Mouse (Mus musculus) intestine, embryonic 16.5 days (tissue): ENCODE results near the gene Trpm3. TPM values are rescaled to one million over a fixed set of nuclear protein-coding genes. Genes with fewer than 3 reads are reported as not detected.
A peak's percentile ranks its signal among the peaks of the same experiment; 100 is the strongest.

ENCODE experiments used
- ATAC-seq: fragments of 200-750 bp; cut with Nextera tagmentation; 2 replicates; pipeline ENCODE4 v1.8.0; 2017; ENCODE audit warnings: moderate TSS enrichment, moderate library complexity
- H3K27ac ChIP-seq: fragments of 300-500 bp; sonication (generic); 2 replicates; pipeline ENCODE4 v1.5.1; 2014; ENCODE audit warnings: mild to moderate bottlenecking, low read length
- H3K27me3 ChIP-seq: fragments of 300-500 bp; sonication (generic); replicated peaks from 2 replicates; pipeline ENCODE4 v1.6.1; 2014; ENCODE audit warnings: low read length, control low read depth, mixed read lengths; ENCODE audit not compliant: control insufficient read depth, insufficient read depth
- H3K36me3 ChIP-seq: fragments of 300-500 bp; sonication (generic); 2 replicates; pipeline ENCODE4 v1.6.1; 2014; ENCODE audit warnings: low read length, control low read depth; ENCODE audit not compliant: control insufficient read depth, insufficient read depth
- H3K4me1 ChIP-seq: fragments of 300-500 bp; sonication (generic); 2 replicates; pipeline ENCODE4 v1.6.1; 2014; ENCODE audit warnings: low read length, control low read depth, mixed read lengths; ENCODE audit not compliant: control insufficient read depth, insufficient read depth
- H3K4me2 ChIP-seq: fragments of 300-500 bp; sonication (generic); 2 replicates; pipeline ENCODE4 v1.6.1; 2014; ENCODE audit warnings: low read depth, low read length, control low read depth
- H3K4me3 ChIP-seq: fragments of 300-500 bp; sonication (generic); 2 replicates; pipeline ENCODE4 v1.5.1; 2014; ENCODE audit warnings: mild to moderate bottlenecking, low read length
- H3K9ac ChIP-seq: fragments of 300-500 bp; sonication (generic); 2 replicates; pipeline ENCODE4 v1.6.1; 2014; ENCODE audit warnings: low read depth, low read length
- H3K9me3 ChIP-seq: fragments of 300-500 bp; sonication (generic); 2 replicates; pipeline ENCODE4 v1.6.1; 2016; ENCODE audit warnings: low read length, control low read depth; ENCODE audit not compliant: control insufficient read depth
- WGBS: fragments of 180-500 bp; shearing (Covaris S2); extraction: QIAGEN DNeasy Blood & Tissue Kit; methylation state at CpG from one replicate; pipeline ENCODE4 v1.1.7; 2014; 5-methylcytosine and 5-hydroxymethylcytosine counted together
- polyA plus RNA-seq: library from polyadenylated mRNA; unstranded; fragments of >200 nt; fragmentation: Nextera tagmentation; extraction: Ambion mirVana; gene quantifications from 2 replicates; pipeline ENCODE4 v1.2.1, GENCODE M21; 2015

Gene Trpm3
- polyA plus RNA-seq, 1 experiment from 2014 or later, result 0.27 TPM

DNA sequence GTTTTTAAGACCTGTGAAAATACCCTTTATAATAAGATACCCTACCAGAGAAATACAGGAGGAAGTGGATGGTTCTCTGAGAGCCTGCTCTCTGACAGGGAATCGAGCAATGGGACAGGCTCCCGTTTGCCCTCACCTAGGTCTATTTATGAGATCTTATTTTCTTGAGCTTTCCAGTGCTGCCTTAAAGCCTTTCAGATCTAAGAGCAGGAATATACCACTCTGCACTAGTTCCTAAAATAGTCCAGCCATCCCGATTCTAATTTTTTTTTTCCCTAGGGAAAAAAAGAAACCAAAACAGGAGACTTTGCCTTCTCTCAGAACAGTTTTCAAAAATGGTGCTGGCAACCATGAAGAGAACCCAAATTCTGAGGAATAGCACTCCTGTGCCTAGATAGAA, 786.4 kb downstream of the Trpm3 start:
- Histone ChIP-seq H3K4me2 (no peak overlapping the region), H3K36me3 (no peaks in the 10 kb centered on the region), H3K27me3 (no peaks in the 10 kb centered on the region), H3K4me3 (no peak overlapping the region), H3K4me1 (peaks cover under 1% of the 10 kb centered on the region; the same call in 1 of the 2 replicates), H3K27ac (no peak overlapping the region), H3K9me3 (no peaks in the 10 kb centered on the region), H3K9ac (no peak overlapping the region)
- ATAC-seq, result no peak
- 80% methylated on average over 3 of the region's 3 CpGs for WGBS

DNA sequence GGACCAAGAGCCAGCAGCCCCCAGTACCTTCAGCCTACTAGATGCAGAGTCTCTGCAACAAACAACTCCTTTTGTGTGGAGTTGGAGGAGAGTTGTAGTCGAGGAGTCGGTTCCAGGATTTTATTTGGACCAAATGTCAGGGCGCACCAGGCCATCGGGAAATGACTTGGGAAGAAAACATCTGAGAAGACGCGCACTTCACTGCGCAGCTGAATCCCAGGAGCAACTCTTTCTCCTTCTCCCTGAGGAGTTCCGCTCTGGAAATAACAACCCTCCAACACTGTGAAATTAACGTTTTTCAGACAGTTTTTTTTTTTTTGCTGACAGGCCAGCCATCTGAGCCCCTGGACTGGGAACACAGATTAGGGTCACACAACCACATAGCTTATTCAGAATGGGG, 787.9 kb downstream of the Trpm3 start:
- Histone ChIP-seq H3K9me3 (no peaks in the 10 kb centered on the region), H3K4me2 (no peak overlapping the region), H3K9ac (no peak overlapping the region), H3K27ac (no peak overlapping the region), H3K36me3 (no peaks in the 10 kb centered on the region), H3K27me3 (no peaks in the 10 kb centered on the region), H3K4me3 (no peak overlapping the region), H3K4me1 (peaks cover 2% of the 10 kb centered on the region; the same call in 1 of the 2 replicates)
- WGBS, result 84% methylated on average over 9 of the region's 9 CpGs
- no peak for ATAC-seq

DNA sequence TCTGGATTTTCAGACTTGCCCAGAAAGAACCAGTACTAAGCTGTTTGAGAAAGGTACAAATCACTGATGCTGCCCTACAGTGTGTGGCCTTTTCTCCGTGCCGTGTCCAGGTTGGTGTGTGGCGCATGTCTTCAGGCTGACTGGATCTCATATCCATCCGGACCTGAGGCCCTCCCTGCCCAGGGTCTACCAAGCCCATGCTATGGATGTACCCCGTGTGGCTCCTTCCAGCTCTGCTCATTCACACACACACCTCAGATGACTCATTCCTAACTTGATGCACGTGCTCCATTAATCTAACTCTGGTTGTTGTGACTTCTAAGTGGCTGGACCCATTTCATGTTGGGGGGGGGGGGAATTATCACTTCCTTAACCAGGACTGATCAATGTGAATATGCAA, 789.5 kb downstream of the Trpm3 start:
- 87% methylated on average over 6 of the region's 6 CpGs for WGBS
- no peaks in the 10 kb centered on the region for H3K36me3 ChIP-seq
- peaks cover 2% of the 10 kb centered on the region; the same call in 1 of the 2 replicates for H3K4me1 ChIP-seq
- H3K4me3 ChIP-seq, result no peak overlapping the region
- no peak for ATAC-seq
- no peak overlapping the region for H3K4me2 ChIP-seq
- no peaks in the 10 kb centered on the region for H3K27me3 ChIP-seq
- H3K27ac ChIP-seq, result no peak overlapping the region
- no peak overlapping the region for H3K9ac ChIP-seq
- H3K9me3 ChIP-seq, result no peaks in the 10 kb centered on the region

DNA sequence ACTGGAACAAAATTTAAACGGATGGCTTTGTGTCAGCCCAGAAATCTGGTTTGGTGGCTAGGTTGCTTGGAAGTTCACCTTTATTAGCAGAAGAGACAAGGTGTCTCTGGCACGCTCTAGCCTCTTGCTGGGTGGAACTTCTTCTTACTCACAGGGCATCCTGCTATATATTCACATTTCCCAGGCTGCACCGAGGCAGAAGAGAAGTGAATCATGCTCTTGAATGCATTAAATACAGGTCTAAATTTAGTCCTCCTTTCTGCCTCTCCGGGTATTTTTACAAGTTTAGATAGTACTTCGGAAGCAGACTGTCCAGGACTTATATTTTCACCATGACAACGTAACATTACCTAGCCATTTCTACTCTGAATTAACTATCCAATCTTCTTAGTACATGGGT, 790.9 kb downstream of the Trpm3 start:
- H3K9me3 ChIP-seq, result no peaks in the 10 kb centered on the region
- ATAC-seq, result no peak
- H3K27ac ChIP-seq, result no peak overlapping the region
- no peak overlapping the region for H3K4me3 ChIP-seq
- peaks cover 2% of the 10 kb centered on the region; the same call in 1 of the 2 replicates for H3K4me1 ChIP-seq
- H3K27me3 ChIP-seq, result no peaks in the 10 kb centered on the region
- H3K9ac ChIP-seq, result no peak overlapping the region
- no peak overlapping the region for H3K4me2 ChIP-seq
- H3K36me3 ChIP-seq, result no peaks in the 10 kb centered on the region
- 77% methylated on average over 6 of the region's 6 CpGs for WGBS

DNA sequence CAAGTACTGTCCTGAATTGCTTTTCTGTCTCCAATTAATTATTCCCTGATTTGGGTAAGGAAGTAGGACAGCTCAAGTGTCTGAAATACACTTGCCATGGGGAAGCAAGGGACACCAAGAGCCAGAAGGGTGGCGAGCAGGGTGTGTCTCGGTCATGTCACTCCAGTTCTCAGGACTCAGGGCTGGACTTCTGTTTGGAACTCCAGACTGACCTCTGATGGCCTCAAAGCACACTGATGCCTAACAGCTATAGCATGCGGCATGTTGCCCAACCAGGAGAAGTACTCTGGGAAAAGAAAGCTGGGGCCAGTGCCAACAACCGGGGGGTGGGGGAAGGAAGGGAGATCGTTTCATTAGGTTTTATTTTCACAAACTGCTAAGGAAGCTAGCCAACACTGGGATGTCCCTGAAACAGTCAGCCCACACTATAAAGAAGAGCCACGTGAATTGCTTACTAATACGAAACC, 791.6 kb downstream of the Trpm3 start:
- no peak; the same call in 1 of the 2 replicates for ATAC-seq
- Histone ChIP-seq H3K4me3 (no peak overlapping the region), H3K27me3 (no peaks in the 10 kb centered on the region), H3K9me3 (no peaks in the 10 kb centered on the region), H3K4me2 (no peak overlapping the region), H3K27ac (no peak overlapping the region), H3K4me1 (peaks cover 2% of the 10 kb centered on the region; the same call in 1 of the 2 replicates), H3K36me3 (no peaks in the 10 kb centered on the region), H3K9ac (no peak overlapping the region)
- 61% methylated on average over 7 of the region's 7 CpGs for WGBS

DNA sequence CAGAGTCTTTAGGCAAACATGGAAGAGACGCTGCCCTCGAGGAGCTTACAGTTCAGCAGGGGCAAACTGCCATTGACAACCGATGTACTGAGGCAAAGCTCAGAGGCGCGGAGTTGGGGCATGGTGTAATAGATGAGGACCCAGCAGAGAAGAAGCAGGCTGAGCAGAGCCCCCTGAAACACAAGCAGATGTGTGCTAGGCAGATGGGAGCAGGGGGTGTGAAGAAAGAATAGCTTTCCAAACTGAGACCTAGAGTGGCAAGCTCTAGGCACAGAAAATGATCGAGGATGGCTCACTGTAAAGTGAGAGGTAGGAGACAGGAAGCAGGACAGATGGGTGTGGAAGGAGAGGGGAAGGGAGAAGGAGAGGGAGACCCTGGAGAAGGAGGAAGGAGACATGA, 792.2 kb downstream of the Trpm3 start:
- Histone ChIP-seq H3K4me1 (peaks cover 2% of the 10 kb centered on the region; the same call in 1 of the 2 replicates), H3K4me3 (no peak overlapping the region), H3K27ac (no peak overlapping the region), H3K4me2 (no peak overlapping the region), H3K9me3 (no peaks in the 10 kb centered on the region), H3K27me3 (no peaks in the 10 kb centered on the region), H3K9ac (no peak overlapping the region), H3K36me3 (no peaks in the 10 kb centered on the region)
- 90% methylated on average over 6 of the region's 6 CpGs for WGBS
- no peak for ATAC-seq

DNA sequence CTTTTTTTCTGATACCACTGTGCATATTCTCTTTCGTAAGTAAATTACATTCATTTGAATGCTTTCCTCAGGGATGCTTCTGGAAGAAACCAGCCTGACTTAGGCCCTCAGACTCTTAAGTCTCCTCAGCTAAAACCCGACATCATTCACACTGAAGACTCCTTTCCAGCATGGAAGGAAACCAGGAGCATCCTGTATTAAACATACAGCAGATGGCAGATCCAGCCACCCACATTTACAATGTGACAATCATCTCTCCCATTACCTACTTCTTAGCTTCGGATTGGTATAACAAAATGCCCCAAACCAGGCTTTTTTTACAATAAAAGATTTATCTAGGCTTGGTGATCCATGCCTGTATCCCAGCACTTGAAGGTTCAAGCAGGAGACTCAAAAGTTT, 796.2 kb downstream of the Trpm3 start:
- WGBS, result 69% methylated on average over 3 of the region's 3 CpGs
- Histone ChIP-seq H3K9me3 (no peaks in the 10 kb centered on the region), H3K36me3 (no peaks in the 10 kb centered on the region), H3K4me3 (no peak overlapping the region), H3K9ac (no peak overlapping the region), H3K27me3 (no peaks in the 10 kb centered on the region), H3K4me2 (no peak overlapping the region), H3K27ac (no peak overlapping the region), H3K4me1 (peaks cover 2% of the 10 kb centered on the region; the same call in 1 of the 2 replicates)
- no peak for ATAC-seq

DNA sequence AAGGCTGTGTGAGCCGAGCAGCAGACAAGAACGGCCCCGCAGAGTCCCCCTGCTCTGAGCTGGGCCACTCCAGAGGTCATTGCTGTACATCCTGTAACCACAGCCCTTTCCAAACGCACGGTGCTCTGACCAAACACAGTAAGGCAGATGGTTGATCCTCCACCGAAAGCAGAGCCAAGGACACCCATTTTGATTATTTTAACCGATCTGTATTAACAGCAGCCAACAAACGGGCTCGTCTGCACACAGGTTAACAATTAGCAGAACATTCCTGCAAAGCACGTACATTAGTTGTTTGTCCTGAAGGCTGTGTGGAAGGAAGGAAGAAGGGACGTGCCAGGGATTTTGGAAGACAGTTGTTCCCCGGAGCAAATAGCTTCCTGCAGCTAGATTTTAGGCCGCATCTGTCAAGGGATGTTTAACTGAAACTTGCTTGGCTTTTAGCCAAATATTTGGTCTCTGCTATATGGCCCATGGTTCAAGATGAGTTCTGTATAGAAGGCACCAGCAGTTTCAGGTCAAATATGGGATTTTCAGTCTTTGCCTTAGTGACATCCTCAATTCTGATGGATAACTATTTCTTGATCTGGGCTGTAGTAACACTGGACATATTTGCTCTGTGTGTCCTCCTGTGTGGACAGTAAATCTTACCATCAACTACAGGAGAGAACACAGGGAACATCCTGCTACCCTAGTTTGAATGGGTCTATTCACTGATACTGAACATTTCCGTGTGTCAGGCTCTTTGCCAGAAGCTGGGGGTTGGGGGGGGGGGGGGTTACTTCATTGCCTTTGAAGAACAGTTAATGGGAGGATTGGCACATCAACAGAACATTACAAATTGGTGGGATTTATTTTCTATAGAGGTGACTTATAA, 800.2 kb downstream of the Trpm3 start:
- no peaks in the 10 kb centered on the region for H3K4me1 ChIP-seq
- no peaks in the 10 kb centered on the region for H3K27me3 ChIP-seq
- H3K27ac ChIP-seq, result peak overlapping the region; percentile 34
- H3K4me2 ChIP-seq, result no peak overlapping the region
- WGBS, result 26% methylated on average over 14 of the region's 14 CpGs
- ATAC-seq, result peak; percentile 18; the same call in 1 of the 2 replicates
- H3K9me3 ChIP-seq, result no peaks in the 10 kb centered on the region
- H3K9ac ChIP-seq, result no peak overlapping the region
- H3K36me3 ChIP-seq, result no peaks in the 10 kb centered on the region
- H3K4me3 ChIP-seq, result no peak overlapping the region

DNA sequence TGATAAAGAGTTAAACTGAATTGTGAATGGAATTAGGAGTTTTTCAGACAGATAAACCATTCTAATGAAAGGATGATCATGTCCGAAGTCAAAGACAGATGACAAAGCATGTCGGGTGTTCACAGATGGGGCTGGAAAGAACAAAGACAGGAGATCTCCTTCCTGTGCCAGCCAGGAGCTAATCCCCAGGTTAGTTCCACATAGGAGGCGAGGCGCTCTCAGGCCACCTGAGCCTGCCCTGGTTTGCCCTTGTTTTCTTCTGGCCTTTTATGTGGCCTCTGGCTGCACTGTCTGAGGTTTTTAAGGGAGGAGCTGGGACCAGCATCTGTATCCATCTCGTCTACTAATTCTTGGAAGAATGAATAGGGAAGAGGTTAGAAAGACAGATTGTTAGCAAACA, 801.0 kb downstream of the Trpm3 start:
- Histone ChIP-seq H3K4me1 (no peaks in the 10 kb centered on the region), H3K36me3 (no peaks in the 10 kb centered on the region), H3K4me3 (no peak overlapping the region), H3K27ac (peak overlapping the region; percentile 47; the same call in 1 of the 2 replicates), H3K9me3 (no peaks in the 10 kb centered on the region), H3K27me3 (no peaks in the 10 kb centered on the region), H3K9ac (no peak overlapping the region), H3K4me2 (no peak overlapping the region)
- ATAC-seq, result no peak
- 58% methylated on average over 5 of the region's 5 CpGs for WGBS
